Mouse (Mus musculus): ENCODE results near the gene Add2.

GRCm38 (mm10) chr6:86164028-86164427 is 135.5 kb downstream of the Add2 start:
- no peak for TF ChIP-seq POLR2A (IDR thresholded peaks at IDR 0.05; ENCODE audit: borderline replicate concordance, control insufficient read depth, low read depth, low read length)
- no peak for TF ChIP-seq CTCF (IDR thresholded peaks at IDR 0.05; ENCODE audit: control insufficient read depth, insufficient read depth, low read length)
